Mouse (Mus musculus) limb, embryonic 14.5 days (tissue): Measurements from ENCODE around the gene Apobec1. TPM values are rescaled to one million over a fixed set of nuclear protein-coding genes. Genes with fewer than 3 reads are reported as not detected.
"Not testable (repeated sequence)": the region's sequence is repeated elsewhere in the genome, so short reads cannot be mapped to it uniquely, and the experiment has no call there.

Experiments
- ATAC-seq: fragments of 200-750 bp; cut with Nextera tagmentation; 2 replicates; pipeline ENCODE4 v1.8.0; 2017; ENCODE audit warnings: low read depth, moderate number of reproducible peaks, moderate TSS enrichment; ENCODE audit not compliant: low FRiP score
- DNase-seq: peaks from one replicate; pipeline ENCODE4 v3.0.0-alpha.2; 2015; ENCODE audit warnings: low spot score
- H3K27ac ChIP-seq: fragments of 300-500 bp; sonication (generic); replicated peaks from 2 replicates; pipeline ENCODE4 v1.5.1; 2014; ENCODE audit warnings: low read depth, mild to moderate bottlenecking, low read length, moderate library complexity, mixed read lengths
- H3K27me3 ChIP-seq: fragments of 300-500 bp; sonication (generic); 2 replicates; pipeline ENCODE4 v1.6.1; 2014; ENCODE audit warnings: low read length, mixed read lengths; ENCODE audit not compliant: control insufficient read depth, insufficient read depth
- H3K36me3 ChIP-seq: fragments of 300-500 bp; sonication (generic); 2 replicates; pipeline ENCODE4 v1.6.1; 2014; ENCODE audit warnings: mild to moderate bottlenecking, low read length, moderate library complexity, mixed read lengths; ENCODE audit not compliant: control insufficient read depth, insufficient read depth
- H3K4me1 ChIP-seq: fragments of 300-500 bp; sonication (generic); 2 replicates; pipeline ENCODE4 v1.6.1; 2014; ENCODE audit warnings: antibody characterized with exemption, low read length, mixed read lengths; ENCODE audit not compliant: control insufficient read depth, insufficient read depth
- H3K4me2 ChIP-seq: fragments of 300-500 bp; sonication (generic); replicated peaks from 2 replicates; pipeline ENCODE4 v1.6.1; 2014; ENCODE audit warnings: low read depth, mild to moderate bottlenecking, low read length, moderate library complexity; ENCODE audit not compliant: severe bottlenecking
- H3K4me3 ChIP-seq: fragments of 300-500 bp; sonication (generic); replicated peaks from 2 replicates; pipeline ENCODE4 v1.5.1; 2014; ENCODE audit warnings: low read length
- H3K9ac ChIP-seq: fragments of 300-500 bp; sonication (generic); 2 replicates; pipeline ENCODE4 v1.6.1; 2014; ENCODE audit warnings: mild to moderate bottlenecking, low read depth, low read length, moderate library complexity; ENCODE audit not compliant: severe bottlenecking
- H3K9me3 ChIP-seq: fragments of 300-500 bp; sonication (generic); 2 replicates; pipeline ENCODE4 v1.6.1; 2016; ENCODE audit warnings: low read length; ENCODE audit not compliant: control insufficient read depth
- POLR2A ChIP-seq: fragments of 200-500 bp; IDR thresholded peaks from 2 replicates; pipeline ENCODE4 v1.8.0; 2012; ENCODE audit warnings: inconsistent platforms, mild to moderate bottlenecking, moderate library complexity, borderline replicate concordance; ENCODE audit not compliant: insufficient read depth, insufficient read length; ENCODE audit errors: extremely low read depth
- WGBS: fragments of 180-500 bp; shearing (Covaris S2); extraction: QIAGEN DNeasy Blood & Tissue Kit; methylation state at CpG from one replicate; pipeline ENCODE4 v1.1.7; 2014; 5-methylcytosine and 5-hydroxymethylcytosine counted together
- polyA plus RNA-seq, 2 experiments: library from polyadenylated mRNA; depleted of rRNA in 1 of 2; stranded (reverse) in 1 of 2; unstranded in 1 of 2; fragments of >200 nt; fragmentation: Nextera tagmentation in 1 of 2; extraction: Ambion mirVana in 1 of 2; gene quantifications; 2 replicates each; pipeline versions ENCODE4 v1.2.1 to v1.2.3; 2012 to 2014

The Apobec1 gene
- polyA plus RNA-seq (2012; rRNA removed): 7.2 TPM in 2 replicates
- 3.5 and 5.9 TPM in 2 replicates for polyA plus RNA-seq (2014; fragmentation: Nextera tagmentation; extraction: Ambion mirVana)

DNA sequence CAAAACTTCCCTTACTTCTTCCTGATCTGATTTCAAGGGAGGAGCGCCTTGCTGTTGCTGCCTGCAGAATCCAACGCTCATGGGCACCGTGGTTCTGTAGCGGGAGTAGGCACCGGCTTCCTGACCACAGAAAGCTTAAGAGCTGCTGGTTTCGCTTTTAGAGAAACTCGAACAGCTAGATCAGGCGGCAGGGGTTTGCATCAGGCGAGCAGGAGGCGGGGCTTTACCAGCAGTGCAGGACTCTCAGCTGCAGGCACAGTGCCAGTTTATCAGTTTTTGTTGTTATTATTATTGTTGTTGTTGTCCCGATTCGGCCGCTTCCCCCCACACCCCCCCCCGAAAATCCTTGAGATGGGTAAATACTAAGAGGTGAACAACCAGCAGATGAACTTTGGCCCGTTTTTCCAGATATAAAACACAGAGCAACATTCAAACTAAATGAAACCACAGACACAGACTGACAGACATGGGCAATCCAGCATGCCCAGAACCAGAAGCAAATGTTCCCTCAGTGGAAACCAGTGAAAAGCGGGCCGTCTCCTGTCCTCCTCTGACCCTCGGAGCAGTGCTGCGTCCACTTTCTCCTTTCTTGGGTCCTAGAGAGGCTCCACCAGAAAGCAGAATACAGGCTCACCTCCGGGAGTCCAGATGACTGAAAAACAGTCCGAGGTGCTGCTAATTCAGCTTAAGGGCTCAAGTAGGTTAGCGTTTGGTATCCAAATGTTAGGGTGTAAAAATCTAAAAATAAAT, at the start of gene Apobec1:
Gene Apobec1 (minus strand): TSS at position 203 of the 750 bp plus-strand sequence.
- no peaks in the 10 kb centered on the region for H3K27me3 ChIP-seq
- WGBS: 6% methylated on average over 22 of the region's 22 CpGs
- no peaks in the 10 kb centered on the region for H3K9me3 ChIP-seq
- H3K36me3 ChIP-seq: no peaks in the 10 kb centered on the region
- H3K27ac ChIP-seq: no peak within 1 kb of the TSS
- H3K4me2 ChIP-seq: peak within 1 kb of the TSS; percentile 44
- H3K4me3 ChIP-seq: peak within 1 kb of the TSS; percentile 36
- TF ChIP-seq POLR2A: peak; percentile 24; the same call in 1 of the 2 replicates
- H3K4me1 ChIP-seq: no peaks in the 10 kb centered on the region
- H3K9ac ChIP-seq: peak within 1 kb of the TSS; percentile 48
- DNase-seq: peak; percentile 87
- ATAC-seq: peak; percentile 84

DNA sequence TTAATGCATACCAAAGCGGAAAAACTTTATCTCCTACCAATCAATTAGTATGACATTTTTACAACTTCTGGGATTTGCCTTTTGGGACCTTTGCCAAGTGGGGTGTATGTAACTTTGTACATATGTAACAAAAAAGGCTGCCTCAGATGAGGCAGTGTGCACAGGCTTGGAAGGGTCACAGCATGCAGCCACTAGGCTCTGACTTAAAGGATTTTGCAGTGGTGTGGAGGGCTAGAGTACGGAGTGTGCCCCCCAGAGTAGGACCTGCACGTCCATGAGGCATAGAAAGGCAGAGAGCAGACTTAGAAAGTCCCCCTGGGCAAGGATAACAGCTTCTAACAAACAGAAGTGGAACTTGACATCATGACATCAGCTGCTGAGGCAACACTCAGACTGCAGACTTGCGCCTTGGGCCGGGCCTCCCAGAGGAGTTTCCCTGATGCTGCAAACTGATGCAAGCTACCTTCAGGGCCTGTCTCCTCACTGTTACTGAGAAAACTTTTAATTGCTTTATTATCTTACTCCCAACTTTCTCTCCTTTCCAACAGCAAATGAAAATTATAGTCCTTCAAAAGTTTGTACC, 48.2 kb upstream of the Apobec1 start:
- Histone ChIP-seq H3K9ac (no peak overlapping the region), H3K27me3 (no peaks in the 10 kb centered on the region), H3K4me1 (no peaks in the 10 kb centered on the region), H3K27ac (no peak overlapping the region), H3K4me2 (no peak overlapping the region), H3K36me3 (no peaks in the 10 kb centered on the region), H3K4me3 (no peak overlapping the region), H3K9me3 (no peaks in the 10 kb centered on the region)
- WGBS: 59% methylated on average over 5 of the region's 5 CpGs
- DNase-seq (no peak), ATAC-seq (no peak)
- TF ChIP-seq POLR2A: no peak

DNA sequence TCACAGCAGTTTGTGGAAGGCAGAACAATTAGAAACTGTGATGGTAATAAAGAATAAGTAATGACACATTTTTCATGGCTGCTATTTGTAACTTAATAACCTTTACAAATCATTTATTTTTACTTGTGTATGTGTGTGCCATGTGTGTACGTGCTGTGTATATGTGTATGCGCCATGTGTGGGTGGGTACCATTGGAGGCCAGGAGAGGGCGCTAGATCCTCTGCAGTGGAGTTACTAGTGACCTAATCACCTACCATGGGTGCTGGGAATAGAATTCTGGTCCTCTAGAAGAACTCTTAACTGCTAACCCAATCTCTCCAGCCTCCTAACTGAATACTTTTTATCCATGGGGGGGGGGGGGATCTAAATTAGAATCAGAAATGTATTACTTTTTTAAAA, 47.7 kb upstream of the Apobec1 start:
- H3K27me3 ChIP-seq: no peaks in the 10 kb centered on the region
- DNase-seq (no peak), ATAC-seq (no peak)
- H3K4me1 ChIP-seq: no peaks in the 10 kb centered on the region
- H3K27ac ChIP-seq: no peak overlapping the region
- H3K36me3 ChIP-seq: no peaks in the 10 kb centered on the region
- no peaks in the 10 kb centered on the region for H3K9me3 ChIP-seq
- TF ChIP-seq POLR2A: no peak
- H3K4me2 ChIP-seq: no peak overlapping the region
- 88% methylated on average over 3 of the region's 3 CpGs for WGBS
- no peak overlapping the region for H3K9ac ChIP-seq
- no peak overlapping the region for H3K4me3 ChIP-seq

DNA sequence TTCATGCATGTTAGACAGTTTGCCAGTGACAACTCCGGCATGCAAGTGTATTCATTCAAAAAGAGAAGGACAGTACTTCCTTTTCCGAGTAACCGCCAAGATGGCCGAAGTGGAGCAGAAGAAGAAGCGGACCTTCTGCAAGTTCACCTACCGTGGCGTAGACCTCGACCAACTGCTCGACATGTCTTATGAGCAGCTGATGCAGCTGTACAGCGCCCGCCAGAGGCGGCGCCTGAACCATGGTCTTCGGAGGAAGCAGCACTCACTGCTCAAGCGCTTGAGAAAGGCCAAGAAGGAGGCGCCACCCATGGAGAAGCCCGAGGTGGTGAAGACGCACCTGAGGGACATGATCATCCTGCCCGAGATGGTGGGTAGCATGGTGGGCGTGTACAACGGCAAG, 42.0 kb upstream of the Apobec1 start:
- not testable (repeated sequence) for H3K9ac ChIP-seq, ATAC-seq
- WGBS: 94% methylated on average over 20 of the region's 21 CpGs

GRCm38 (mm10) chr6:122637566-122637965, 35.3 kb upstream of the Apobec1 start:
- H3K27ac ChIP-seq, H3K27me3 ChIP-seq, ATAC-seq, H3K9me3 ChIP-seq, H3K4me2 ChIP-seq, H3K9ac ChIP-seq, H3K36me3 ChIP-seq, H3K4me3 ChIP-seq, H3K4me1 ChIP-seq, DNase-seq: not testable (repeated sequence)
- 63% methylated on average over 4 of the region's 4 CpGs for WGBS

More for the DNA sequence above, 42.0 kb upstream of the Apobec1 start:
- not testable (repeated sequence) for H3K36me3 ChIP-seq, H3K4me1 ChIP-seq, H3K27me3 ChIP-seq, H3K27ac ChIP-seq, DNase-seq, H3K4me3 ChIP-seq, H3K9me3 ChIP-seq, H3K4me2 ChIP-seq
